Mouse (Mus musculus) NIH3T3 (cell line): ENCODE results near the gene Pitpnm1.
"Not testable (repeated sequence)": the region's sequence is repeated elsewhere in the genome, so short reads cannot be mapped to it uniquely, and the experiment has no call there.

Experiments used
- DNase-seq: peaks from one replicate; pipeline ENCODE4 v3.0.0-alpha.2; 2012; ENCODE audit warnings: low read depth

Pitpnm1 gene

DNA sequence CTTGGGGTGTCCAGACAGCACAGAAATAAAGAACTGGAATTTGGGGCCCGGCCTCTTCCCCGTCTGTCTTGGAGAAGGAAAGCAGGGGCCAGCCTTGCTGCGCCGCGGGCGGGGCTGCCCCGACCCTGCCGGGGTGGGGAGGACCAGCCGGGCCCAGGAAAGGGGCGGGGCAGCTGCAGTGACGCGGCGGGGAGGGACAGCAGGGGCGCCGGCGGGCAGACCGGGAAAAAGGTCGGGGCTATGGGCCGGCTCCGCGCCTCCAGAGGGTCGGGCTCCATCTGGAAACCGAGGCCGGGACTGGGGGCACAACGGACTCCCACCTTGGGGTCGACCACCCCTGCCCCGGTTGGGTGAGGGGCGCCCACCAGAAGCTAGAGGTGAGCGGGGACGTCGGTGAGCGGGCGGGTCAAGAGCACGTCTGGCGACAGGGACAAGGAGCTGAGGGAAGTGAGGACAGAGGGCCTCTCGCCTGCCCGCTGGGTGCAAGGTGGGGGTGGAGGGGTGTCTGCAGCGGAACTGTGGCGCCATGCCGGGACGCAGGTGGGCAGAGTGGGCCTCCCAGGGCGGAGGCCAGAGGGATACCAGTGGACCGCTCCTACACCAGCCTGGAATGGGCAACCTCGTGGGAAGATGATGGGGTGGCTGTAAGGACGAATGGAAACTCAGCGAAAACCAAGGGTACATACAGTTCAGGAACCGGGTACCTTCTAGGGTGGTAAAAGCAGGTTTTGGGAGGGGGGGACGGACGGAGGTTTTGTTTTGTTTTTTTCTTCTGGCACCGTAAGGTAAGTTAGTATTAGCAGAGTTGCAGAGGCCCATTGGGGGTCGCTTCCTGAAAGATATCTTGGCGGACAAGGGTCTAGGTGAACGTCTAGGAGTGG is at the start of gene Pitpnm1:
TSS of gene Pitpnm1 (plus strand) at position 162 of the 881 bp plus-strand sequence.
- peak; percentile 89 for DNase-seq

GRCm38 (mm10) chr19:4051016-4051415 is 48.8 kb upstream of the Pitpnm1 start:
- no peak for DNase-seq

- DNase-seq: peak; percentile 80
These were observed 47.9 kb upstream of the Pitpnm1 start for GRCm38 (mm10) chr19:4051741-4052515.

DNA sequence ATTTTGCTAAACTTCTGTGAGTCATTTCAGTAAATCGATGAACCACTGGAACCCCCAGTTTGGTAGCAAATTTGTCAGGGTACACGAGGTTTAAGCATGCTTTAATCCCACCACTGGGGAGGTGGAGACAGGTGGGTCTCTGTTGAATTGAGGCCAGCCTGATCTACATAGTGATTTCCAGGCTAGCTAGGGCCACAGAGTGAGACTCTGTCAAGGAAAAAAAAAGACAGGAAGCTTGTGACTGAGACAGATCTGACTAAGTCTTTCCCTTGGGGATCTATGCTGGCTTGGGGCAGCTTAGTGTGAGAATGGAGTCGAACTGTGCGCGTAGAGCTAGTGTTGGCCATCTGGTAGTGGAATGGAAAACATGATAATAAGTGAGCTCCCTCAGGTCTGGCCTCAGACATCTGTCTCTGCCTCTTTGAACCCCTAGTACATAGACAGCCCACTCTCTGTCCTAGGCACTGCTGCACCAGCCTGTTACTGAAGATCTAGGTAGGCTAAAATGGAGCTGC is 47.2 kb upstream of the Pitpnm1 start:
- DNase-seq: no peak

- no peak for DNase-seq
These were observed 45.2 kb upstream of the Pitpnm1 start for GRCm38 (mm10) chr19:4054613-4055012.

DNA sequence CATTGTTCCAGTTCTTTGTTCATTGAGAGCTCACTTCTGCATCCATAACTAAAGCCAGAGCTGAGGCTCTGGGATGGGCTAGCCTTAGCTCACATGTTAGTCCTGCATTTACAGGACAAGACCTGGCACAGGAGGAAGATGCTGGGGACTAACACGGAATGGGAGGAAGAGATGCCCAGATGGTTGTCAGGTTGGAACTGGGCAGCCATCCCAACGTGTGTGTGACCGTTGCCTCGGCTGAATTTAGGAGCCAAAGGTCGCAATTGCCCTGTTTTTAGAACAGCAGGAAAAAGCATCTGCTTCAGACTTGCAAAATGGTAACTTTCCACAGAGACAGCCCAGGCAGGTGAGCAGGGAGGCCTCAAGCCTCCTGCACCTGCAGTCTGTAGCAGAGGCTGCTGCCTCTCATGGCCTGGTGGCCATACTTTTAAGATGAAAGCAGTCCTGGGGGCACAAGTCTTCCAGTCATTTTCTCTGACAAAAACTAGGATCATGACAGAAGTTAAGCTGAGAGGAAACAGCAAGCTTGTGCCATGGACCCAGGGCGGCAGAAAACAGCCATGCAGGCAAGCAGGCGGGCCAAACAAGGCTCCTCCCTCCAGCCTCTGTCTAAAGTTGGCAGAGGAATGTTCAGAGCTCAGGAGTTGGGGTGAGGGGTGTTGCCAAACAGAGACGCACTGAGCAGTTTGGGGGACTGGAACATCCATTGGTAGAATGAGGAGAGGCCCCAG is 44.4 kb upstream of the Pitpnm1 start:
- no peak for DNase-seq

DNA sequence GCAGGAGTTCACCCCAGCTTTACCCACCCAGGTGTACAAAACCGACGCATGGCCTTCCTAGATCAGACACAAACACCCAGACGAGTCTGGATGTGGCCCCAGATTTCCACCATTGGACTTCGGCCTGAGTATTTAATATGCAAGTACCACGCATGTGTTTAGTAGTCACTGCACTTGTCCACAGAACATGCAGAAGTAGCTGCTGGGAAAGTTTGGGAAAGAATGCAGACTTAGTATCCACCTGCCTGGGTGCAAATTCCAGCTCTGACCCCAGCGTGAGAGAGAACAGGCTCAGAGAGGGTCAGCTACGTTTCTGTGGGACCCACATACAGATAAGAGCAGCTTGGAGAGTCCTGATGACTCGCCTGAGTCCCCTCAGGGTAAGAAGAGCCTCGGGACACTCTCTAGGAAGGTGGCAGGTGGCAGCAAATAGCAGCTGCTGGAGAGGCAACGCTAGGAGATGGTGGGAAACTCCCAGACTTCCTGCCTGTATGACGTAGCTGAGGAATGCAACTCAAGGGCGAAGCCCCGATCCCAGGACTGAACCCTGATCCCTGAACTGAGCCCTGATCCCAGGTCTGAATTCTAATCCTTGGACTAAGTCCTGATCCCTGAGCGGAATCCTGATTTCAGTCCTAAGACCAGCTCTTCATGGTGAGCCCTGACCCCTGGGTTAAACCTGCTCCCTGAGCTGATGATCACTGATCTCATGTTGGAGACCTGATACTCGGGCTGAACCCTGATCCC is 43.7 kb upstream of the Pitpnm1 start:
- no peak for DNase-seq

- DNase-seq: no peak
These were observed 43.1 kb upstream of the Pitpnm1 start for GRCm38 (mm10) chr19:4056727-4057126.

- no peak for DNase-seq
These were observed 42.4 kb upstream of the Pitpnm1 start for GRCm38 (mm10) chr19:4057389-4057788.

DNA sequence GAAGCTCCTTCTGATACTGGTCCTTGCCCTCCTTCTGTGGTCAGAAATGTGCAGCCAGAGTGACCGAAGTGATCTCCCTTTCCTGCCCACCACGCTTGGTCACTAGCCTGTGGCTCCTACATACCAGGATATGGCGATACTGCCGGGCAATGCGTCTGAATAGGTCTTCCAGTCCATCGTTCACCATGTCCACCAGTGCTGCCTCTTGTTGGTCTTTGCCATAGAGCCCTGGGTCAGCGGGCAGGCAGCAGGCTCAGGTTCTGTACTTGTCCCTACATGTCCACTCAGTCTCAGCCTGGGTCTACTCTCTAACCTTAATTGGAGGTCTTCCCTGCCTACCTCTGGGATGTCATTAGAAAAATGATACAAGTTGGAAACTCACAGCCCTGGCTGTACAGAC is 41.8 kb upstream of the Pitpnm1 start:
- DNase-seq: no peak

- no peak for DNase-seq
These were observed 41.2 kb upstream of the Pitpnm1 start for GRCm38 (mm10) chr19:4058581-4058980.

DNA sequence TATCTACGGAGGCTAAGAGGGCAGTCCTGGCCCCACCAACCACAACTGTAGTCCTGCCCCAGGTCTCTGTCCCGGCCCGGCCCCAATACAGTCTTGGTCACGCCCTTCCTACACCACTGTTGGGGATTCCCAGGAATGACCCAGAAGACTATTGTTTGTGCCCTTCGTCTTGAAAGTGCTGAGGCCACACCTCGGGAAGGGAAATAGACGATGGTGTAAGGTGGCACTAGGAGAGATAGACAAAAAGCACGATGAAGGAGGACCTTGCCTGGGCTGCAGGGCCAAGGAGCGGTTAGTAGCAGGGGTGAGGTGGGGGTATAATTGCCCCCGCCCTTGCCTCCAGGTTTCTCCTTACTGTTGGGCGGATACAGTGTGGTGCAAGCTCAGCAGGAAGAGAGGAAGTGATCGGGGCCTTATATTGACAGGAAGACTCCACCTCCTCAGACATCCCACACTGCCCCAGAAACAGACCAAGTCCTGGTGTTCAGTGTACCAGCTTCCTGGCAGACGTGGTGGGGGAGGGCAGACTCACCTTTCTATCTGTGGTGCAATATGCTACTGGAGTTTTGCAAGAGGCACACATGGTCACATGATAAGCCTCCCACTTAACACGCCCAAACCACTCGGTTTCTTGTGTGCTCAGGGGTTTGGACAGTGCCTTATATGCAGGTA is 40.6 kb upstream of the Pitpnm1 start, which contains the start of gene Gstp3:
TSS of gene Gstp3 (minus strand) at position 501 of the 672 bp plus-strand sequence.
- DNase-seq: no peak

DNA sequence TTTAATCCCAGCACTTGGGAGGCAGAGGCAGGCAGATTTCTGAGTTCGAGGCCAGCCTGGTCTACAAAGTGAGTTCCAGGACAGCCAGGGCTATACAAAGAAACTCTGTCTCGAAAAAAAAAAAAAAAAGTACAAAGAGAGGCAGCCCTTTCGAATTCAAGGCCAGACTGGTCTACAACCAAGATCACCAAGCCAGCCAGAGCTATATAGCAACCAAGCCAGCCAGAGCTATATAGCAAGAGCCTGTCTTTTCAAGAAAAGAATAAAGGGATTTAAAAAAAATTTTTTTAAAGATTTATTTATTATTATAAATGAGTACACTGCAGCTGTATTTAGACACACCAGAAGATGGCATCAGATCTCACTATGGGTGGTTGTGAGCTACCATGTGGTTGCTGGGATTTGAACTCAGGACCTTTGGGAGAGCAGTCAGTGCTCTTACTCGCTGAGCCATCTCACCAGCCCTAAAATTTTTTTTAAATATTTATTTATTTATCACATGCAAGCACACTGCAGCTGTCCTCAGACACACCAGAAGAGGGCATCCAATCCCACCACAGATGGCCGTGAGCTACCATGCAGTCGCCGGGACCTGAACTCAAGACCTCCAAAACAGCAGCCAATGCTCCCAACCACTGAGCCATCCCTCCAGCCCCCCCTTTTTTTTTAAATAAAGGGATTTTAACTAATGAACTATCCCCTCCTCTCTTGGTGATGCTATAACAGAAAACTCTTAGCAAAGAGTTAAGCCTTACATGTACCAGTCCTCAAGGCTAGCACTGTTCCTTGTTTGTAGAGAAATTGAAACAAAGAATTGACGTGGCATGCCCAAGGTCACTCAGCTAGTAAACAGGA is 39.5 kb upstream of the Pitpnm1 start:
- not testable (repeated sequence) for DNase-seq

DNA sequence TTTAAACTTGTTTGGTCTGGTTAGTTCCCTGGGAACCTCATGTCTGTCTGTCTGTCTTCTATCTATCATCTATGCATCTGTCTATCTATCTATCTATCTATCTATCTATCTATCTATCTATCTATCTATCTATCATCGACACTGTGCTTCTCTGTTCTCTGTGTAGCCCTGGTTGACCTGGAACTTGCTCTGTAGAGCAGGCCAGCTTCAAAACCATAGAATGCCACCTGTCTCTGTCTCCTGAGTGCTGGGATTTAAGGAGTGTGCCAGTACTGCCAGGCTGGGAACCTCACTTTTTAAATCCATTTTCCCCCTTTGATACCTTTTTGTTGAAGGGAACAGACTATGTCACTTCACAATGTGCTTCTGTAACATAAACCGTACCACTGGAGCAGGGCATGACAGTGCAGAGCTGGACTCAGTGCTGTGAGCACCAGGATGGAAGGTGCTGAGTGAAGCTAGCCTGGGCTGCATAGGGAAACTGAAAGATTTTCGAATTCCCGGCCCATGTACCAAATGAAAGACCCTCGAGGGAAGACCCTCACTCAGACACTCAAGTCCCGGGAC is 38.8 kb upstream of the Pitpnm1 start:
- no peak for DNase-seq

DNA sequence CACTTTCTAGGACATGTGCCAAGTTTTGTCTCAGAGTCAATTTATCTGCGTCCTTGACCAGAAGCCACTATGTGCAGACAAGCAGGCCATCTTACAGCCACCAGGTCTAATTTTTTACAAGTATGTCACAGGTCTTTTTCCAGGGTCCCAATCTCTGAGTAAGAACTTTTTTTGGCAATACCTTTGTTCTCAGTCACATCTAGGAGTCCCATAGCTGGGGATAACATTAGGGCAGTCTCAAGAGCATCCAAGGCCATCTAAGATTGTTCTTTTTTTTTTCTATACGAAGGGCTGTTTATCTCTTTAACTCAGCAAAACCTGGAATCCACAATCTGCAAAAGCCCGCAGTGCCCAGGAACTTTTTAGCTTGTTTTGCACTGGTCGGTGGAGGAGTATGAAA is 36.4 kb upstream of the Pitpnm1 start:
- not testable (repeated sequence) for DNase-seq

DNA sequence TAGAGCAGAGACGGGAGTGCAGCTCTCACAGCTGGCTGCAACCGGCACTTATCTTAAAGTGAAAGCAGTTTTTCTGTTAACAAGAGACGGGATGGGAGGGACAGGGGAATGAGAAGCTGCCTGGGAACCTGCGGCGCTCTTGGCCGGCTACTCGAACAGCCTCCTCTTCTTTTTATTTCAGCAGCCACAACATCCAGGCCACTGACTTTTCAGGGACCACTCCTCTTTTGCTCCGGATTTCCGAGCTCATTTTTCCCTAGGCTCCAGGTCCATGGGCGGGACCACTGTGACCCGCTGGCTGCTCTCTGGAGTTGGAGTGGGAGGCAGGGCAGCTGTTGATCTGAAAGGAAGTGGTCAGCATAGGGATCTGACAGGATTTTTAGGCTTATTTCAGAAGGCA is 35.3 kb upstream of the Pitpnm1 start:
- not testable (repeated sequence) for DNase-seq

GRCm38 (mm10) chr19:4066280-4066679 is 33.5 kb upstream of the Pitpnm1 start:
- no peak for DNase-seq

- no peak for DNase-seq
These were observed 32.9 kb upstream of the Pitpnm1 start for GRCm38 (mm10) chr19:4066877-4067276.

GRCm38 (mm10) chr19:4068242-4068641 is 31.6 kb upstream of the Pitpnm1 start:
- not testable (repeated sequence) for DNase-seq
